Mouse (Mus musculus): ENCODE results near the gene Pmvk. TPM values are rescaled to one million over a fixed set of nuclear protein-coding genes. Genes with fewer than 3 reads are reported as not detected.

The Pmvk gene
- polyA plus RNA-seq, 1 experiment, result 71.8 TPM

DNA sequence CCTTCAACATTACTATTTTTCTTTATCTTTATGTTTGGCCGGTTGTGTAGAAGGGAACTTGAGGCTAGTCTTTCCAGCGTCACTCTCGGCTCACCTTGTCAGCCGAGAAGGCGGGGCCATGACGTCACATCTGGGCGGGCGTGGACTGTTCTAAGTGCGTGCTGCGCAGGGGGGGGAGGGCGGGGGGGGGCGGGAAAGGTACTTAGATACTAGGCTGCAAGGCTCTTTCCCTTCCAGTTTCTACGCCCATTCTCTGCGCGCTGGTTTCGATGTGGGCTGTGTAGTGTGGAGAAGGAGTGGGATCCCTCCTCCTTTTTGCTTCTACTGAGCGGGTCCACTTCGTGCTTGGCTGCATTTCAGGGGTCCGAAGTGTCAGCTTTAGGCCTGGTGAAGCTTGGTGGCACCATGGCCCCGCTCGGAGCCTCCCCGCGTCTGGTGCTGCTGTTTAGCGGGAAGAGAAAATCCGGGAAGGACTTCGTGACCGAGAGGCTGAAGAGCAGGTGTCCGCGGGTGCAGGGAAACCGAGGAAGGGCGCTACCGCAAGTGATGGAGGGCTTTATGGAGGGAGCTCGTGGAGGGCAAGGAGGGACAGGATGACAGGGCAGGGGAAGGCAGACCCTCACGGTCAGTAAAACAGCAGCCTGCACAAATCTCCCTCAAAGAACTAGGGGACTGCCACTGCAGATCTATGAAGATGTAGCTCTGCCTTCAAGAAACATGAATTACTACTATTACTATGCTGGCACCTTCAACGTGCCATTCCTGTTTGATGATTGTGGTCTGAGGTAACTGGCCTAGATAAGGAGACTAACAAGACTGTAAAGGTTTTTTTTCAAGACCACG, 4.8 kb downstream of the Pmvk start:
- peak; percentile 85 for TF ChIP-seq POLR2A (IDR thresholded peaks at IDR 0.05; ENCODE audit: extremely low read depth, insufficient read depth, low read length)
- TF ChIP-seq CTCF (IDR thresholded peaks at IDR 0.05; ENCODE audit: extremely low read depth, insufficient read depth, low read length), result no peak
- Histone ChIP-seq H3K4me3 (ENCODE audit: insufficient read depth, low read length) (peak overlapping the region; percentile 48), H3K27ac (ENCODE audit: insufficient read depth, low read length) (no peak overlapping the region; the same call in 1 of the 2 replicates), H3K4me1 (ENCODE audit: control insufficient read depth, insufficient read depth, low read length) (no peaks in the 10 kb centered on the region)

DNA sequence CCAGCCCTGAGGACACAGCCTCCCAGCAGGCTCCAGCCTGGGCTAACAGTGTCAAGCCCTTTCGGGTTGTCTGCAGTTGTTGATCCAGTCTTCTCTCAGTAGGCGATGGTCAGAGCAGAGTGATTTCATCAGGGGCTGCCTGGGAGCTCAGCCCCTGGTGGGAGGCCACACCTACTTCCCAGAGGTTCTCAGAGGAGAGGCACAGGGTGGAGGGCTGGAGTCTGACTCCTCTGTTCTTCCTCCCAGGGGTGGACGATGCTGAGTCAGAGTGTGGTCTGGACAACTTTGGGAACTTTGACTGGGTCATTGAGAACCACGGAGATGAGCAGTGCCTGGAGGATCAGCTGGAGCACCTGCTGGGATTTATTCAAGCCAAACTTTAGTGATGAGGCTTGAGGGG, 13.9 kb downstream of the Pmvk start:
- no peaks in the 10 kb centered on the region for H3K4me1 ChIP-seq (ENCODE audit: control insufficient read depth, insufficient read depth, low read length)
- H3K27ac ChIP-seq (ENCODE audit: insufficient read depth, low read length), result no peak overlapping the region
- no peak overlapping the region for H3K4me3 ChIP-seq (ENCODE audit: insufficient read depth, low read length)
- TF ChIP-seq CTCF (IDR thresholded peaks at IDR 0.05; ENCODE audit: extremely low read depth, insufficient read depth, low read length), result no peak
- no peak for TF ChIP-seq POLR2A (IDR thresholded peaks at IDR 0.05; ENCODE audit: extremely low read depth, insufficient read depth, low read length)

DNA sequence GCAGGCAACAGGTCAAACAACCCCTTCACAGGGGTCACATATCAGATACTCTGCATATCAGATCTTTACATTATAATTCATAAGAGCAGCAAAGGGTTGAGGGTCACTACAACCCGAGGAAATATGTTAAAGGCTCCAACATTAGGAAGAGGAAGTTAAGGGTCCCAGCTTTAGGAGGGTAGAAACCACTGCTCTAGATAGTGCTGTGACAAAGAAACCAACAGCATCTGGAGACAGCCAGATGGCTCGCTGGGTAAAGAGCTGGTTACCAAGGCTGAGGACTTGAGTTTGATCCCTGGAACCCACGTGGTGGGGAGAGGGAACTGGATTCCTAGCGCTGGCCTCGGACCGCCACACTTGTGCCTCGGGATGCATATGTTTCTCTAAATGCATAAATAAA, 17.9 kb downstream of the Pmvk start:
- no peak for TF ChIP-seq CTCF (IDR thresholded peaks at IDR 0.05; ENCODE audit: extremely low read depth, insufficient read depth, low read length)
- TF ChIP-seq POLR2A (IDR thresholded peaks at IDR 0.05; ENCODE audit: extremely low read depth, insufficient read depth, low read length), result no peak

GRCm38 (mm10) chr3:89473838-89474237, 19.5 kb downstream of the Pmvk start:
- TF ChIP-seq CTCF (IDR thresholded peaks at IDR 0.05; ENCODE audit: extremely low read depth, insufficient read depth, low read length) (no peak), POLR2A (IDR thresholded peaks at IDR 0.05; ENCODE audit: extremely low read depth, insufficient read depth, low read length) (no peak)
- Histone ChIP-seq H3K27ac (ENCODE audit: insufficient read depth, low read length) (no peak overlapping the region), H3K4me1 (ENCODE audit: control insufficient read depth, insufficient read depth, low read length) (no peaks in the 10 kb centered on the region), H3K4me3 (ENCODE audit: insufficient read depth, low read length) (no peak overlapping the region)

More for the DNA sequence above, 17.9 kb downstream of the Pmvk start:
- Histone ChIP-seq H3K4me1 (ENCODE audit: control insufficient read depth, insufficient read depth, low read length) (no peaks in the 10 kb centered on the region), H3K27ac (ENCODE audit: insufficient read depth, low read length) (no peak overlapping the region), H3K4me3 (ENCODE audit: insufficient read depth, low read length) (no peak overlapping the region)

GRCm38 (mm10) chr3:89479055-89479454, 24.7 kb downstream of the Pmvk start:
- no peaks in the 10 kb centered on the region for H3K4me1 ChIP-seq (ENCODE audit: control insufficient read depth, insufficient read depth, low read length)
- H3K27ac ChIP-seq (ENCODE audit: insufficient read depth, low read length), result no peak overlapping the region
- TF ChIP-seq POLR2A (IDR thresholded peaks at IDR 0.05; ENCODE audit: extremely low read depth, insufficient read depth, low read length), result no peak
- TF ChIP-seq CTCF (IDR thresholded peaks at IDR 0.05; ENCODE audit: extremely low read depth, insufficient read depth, low read length), result no peak
- no peak overlapping the region for H3K4me3 ChIP-seq (ENCODE audit: insufficient read depth, low read length)

GRCm38 (mm10) chr3:89481488-89481887, 27.1 kb downstream of the Pmvk start:
- Histone ChIP-seq H3K4me3 (ENCODE audit: insufficient read depth, low read length) (no peak overlapping the region), H3K27ac (ENCODE audit: insufficient read depth, low read length) (no peak overlapping the region), H3K4me1 (ENCODE audit: control insufficient read depth, insufficient read depth, low read length) (no peaks in the 10 kb centered on the region)
- TF ChIP-seq POLR2A (IDR thresholded peaks at IDR 0.05; ENCODE audit: extremely low read depth, insufficient read depth, low read length) (no peak), CTCF (IDR thresholded peaks at IDR 0.05; ENCODE audit: extremely low read depth, insufficient read depth, low read length) (peak; percentile 30; the same call in 1 of the 2 replicates)

- TF ChIP-seq POLR2A (IDR thresholded peaks at IDR 0.05; ENCODE audit: extremely low read depth, insufficient read depth, low read length) (no peak), CTCF (IDR thresholded peaks at IDR 0.05; ENCODE audit: extremely low read depth, insufficient read depth, low read length) (no peak)
- Histone ChIP-seq H3K27ac (ENCODE audit: insufficient read depth, low read length) (no peak overlapping the region), H3K4me1 (ENCODE audit: control insufficient read depth, insufficient read depth, low read length) (no peaks in the 10 kb centered on the region), H3K4me3 (ENCODE audit: insufficient read depth, low read length) (no peak overlapping the region)
These were observed 27.9 kb downstream of the Pmvk start for GRCm38 (mm10) chr3:89482249-89482648.

DNA sequence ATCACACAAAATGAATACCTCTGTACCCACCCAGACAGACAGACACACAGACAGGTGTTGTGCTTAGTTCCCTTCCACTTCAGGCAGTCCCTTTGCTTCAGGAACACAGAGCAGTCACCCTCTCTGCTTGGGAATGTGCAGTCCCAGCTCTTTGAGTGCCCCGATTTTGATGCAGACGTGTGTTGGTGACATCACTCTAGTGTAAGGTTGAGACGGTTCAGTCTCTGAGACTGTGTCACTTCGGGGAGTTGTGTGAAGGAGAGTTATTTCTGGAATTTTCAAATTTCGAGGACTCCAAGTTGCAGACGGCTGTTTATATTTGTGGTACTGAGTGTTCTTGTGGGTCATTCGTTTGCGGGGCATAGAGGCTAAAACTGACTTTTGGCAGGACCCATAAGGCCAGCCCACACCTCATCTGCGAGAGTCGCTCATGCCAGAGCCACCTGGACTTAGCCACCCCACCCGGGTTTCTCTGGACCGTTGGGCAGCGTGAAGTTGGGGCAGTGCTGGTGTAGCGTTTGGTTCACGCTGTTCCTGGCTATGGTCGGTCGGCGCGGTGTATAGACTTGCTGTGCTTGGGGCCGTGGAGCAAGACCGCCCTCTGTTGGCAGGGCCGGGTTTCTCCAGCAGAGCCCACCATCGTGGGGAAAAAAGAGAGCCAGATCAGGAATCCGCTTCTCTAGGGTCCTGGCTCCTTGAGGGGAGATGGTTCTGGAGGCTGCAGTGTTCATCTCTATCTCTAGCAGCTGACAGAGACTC, 30.6 kb downstream of the Pmvk start:
- TF ChIP-seq CTCF (IDR thresholded peaks at IDR 0.05; ENCODE audit: extremely low read depth, insufficient read depth, low read length) (peak; percentile 73), POLR2A (IDR thresholded peaks at IDR 0.05; ENCODE audit: extremely low read depth, insufficient read depth, low read length) (no peak)
- Histone ChIP-seq H3K4me1 (ENCODE audit: control insufficient read depth, insufficient read depth, low read length) (no peaks in the 10 kb centered on the region), H3K4me3 (ENCODE audit: insufficient read depth, low read length) (no peak overlapping the region), H3K27ac (ENCODE audit: insufficient read depth, low read length) (no peak overlapping the region)

- Histone ChIP-seq H3K27ac (ENCODE audit: insufficient read depth, low read length) (no peak overlapping the region), H3K4me1 (ENCODE audit: control insufficient read depth, insufficient read depth, low read length) (no peaks in the 10 kb centered on the region), H3K4me3 (ENCODE audit: insufficient read depth, low read length) (no peak overlapping the region)
- no peak for TF ChIP-seq CTCF (IDR thresholded peaks at IDR 0.05; ENCODE audit: extremely low read depth, insufficient read depth, low read length)
- TF ChIP-seq POLR2A (IDR thresholded peaks at IDR 0.05; ENCODE audit: extremely low read depth, insufficient read depth, low read length), result no peak
These were observed 31.8 kb downstream of the Pmvk start for GRCm38 (mm10) chr3:89486111-89486510.
